Mouse (Mus musculus) cerebellum, postnatal 36 days (tissue): ENCODE results near the gene Gpc3.
A peak's percentile ranks its signal among the peaks of the same experiment; 100 is the strongest.
"Not testable (repeated sequence)": the region's sequence is repeated elsewhere in the genome, so short reads cannot be mapped to it uniquely, and the experiment has no call there.

Experiments
- DNase-seq, 2 experiments: peaks; one replicate each; pipeline ENCODE4 v3.0.0; 2021 to 2022; ENCODE audit warnings: mixed read lengths in 2 of 2

Gene Gpc3

DNA sequence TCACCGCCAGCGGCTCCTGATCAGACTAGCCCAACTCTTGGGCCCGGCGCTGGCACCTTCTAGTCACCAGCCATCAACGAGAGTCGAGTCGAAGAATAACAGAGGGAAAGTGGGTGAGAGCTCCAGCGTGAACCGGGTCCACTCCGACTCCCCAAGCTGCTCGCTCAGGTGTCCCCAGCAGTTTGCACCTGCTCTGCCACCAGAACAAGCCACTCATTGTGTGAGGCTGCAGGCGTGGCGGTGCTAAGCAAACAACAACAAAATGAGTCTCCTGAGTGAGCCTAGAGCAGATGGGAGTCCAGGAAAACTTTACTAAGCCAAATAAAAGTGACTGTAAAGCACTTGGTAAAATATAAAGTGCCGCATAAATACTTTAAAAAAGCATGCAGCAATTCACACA, 239.5 kb downstream of the Gpc3 start:
- DNase-seq = no peak

DNA sequence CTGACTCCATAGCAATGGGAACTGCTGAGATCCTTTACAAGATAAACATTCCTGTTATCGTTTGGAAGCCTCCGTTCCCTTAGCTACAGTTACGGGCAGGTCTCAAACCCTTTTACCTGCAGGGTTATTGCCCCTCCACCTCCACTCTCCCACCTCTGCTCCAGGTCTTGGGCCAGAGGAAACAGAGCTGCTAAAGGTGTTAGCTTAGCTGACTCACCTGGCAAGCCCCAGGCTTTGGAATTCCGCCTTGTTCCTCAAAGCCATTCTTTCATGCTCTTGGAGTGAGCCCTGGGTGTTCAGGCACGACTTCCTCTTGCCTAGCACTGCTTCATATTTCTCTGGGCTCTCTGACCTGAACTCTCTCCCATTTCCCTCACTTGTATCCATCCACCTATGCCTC, 241.3 kb downstream of the Gpc3 start:
- no peak for DNase-seq

DNA sequence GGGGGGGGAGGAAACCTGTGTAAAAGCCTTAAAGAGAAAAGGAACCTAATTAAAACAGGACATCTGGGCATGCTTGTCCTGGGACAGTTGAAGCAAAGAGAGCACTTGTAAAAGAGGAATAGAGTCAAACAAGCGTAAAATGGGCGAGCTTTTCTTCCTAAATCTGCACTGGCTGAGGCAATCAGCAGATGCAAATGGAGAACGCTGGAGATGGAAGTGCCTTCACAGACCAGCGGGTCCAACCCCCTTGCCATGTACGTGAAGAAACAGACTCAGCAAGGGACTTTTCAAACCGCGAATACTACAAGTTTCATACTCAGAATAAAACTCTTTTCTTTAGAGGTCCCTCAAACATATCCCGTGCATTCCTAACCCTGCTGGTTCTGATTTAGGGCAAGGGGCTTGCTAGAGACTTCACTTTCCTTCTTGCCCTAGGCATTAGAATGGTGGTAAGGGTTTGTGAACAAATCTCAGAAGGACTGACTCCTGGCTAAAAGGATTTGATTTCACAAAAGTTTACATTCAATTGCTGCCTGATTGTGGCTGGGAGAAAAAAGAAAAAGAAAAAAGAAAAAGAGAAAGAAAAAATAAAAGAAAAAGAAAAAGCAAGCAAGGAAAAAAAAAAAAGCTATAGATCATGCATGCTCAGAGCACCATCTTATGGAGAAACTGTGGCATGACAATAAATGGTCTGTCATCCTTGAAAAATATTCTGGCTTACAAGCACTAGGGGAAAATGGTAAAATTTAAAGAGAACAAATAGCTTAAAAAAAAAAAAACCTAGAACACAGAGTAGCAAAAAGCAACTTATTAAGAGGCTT, 243.6 kb downstream of the Gpc3 start:
- DNase-seq = no peak

DNA sequence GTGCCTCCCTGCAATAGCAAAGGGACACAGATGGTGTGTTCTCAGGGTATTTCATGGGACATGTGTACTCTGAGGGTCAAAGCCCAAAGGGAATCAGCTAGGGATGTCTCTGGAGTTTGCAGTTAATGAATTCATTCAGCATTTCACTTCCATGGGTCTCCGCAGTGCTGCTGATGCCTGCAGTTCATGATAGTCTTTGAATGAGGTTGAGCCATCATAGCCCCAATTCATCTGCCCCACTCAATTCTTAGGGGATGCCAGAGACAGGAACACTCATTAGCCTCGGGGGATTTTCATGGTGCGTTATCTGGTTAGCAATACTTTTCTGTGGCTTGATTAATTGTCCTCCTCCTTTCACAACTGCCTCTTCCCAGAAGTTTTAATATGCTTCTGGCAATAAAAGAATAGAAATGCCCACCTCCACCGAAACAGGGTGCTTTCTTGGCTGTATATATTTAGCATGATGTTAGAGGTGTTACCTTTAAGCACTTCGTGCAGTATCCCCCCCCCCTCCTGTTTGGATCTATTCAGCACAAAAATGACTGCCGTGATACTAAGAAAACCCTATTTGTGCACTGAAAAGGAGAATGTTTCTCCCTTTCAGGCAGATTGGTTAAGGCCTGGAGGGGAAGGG, 244.3 kb downstream of the Gpc3 start:
- DNase-seq = no peak

DNA sequence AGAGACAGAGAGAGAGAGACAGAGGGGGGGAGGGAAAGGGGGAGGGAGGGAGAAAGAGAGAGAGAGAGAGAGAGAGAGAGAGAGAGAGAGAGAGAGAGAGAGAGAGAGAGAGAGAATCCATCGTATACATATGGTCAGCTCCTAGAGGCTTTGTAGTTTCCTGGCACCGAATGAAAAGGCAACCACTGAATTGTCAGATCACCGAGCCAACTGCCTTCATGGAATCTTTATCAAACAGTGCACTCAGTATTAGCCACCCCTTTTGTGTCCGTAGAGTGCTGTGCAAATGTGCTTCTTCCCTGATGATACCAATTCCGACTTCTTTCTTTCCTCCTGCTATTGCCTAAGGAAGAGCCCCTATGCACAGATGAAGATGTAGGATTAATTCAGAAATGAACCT, 246.9 kb downstream of the Gpc3 start:
- no peak for DNase-seq

DNA sequence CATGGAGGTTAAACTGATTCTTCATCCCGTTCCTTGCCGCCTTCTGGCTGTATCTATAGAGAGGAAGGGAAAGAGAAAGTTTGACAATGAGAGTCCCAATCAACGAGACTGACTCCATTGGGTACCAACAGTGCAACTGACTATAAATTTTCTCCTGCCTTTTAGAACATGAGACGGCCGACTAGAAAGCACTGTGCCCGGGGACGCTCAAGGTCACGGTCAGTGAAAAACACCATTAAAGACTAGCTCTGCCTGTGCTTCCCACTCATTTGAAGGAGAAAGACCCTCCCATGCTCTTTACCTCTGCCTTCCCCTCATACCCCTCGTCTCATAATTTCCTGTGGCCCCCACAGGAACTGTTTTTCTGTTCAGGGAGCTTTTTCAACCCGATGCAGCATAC, 248.0 kb downstream of the Gpc3 start:
- DNase-seq = no peak

DNA sequence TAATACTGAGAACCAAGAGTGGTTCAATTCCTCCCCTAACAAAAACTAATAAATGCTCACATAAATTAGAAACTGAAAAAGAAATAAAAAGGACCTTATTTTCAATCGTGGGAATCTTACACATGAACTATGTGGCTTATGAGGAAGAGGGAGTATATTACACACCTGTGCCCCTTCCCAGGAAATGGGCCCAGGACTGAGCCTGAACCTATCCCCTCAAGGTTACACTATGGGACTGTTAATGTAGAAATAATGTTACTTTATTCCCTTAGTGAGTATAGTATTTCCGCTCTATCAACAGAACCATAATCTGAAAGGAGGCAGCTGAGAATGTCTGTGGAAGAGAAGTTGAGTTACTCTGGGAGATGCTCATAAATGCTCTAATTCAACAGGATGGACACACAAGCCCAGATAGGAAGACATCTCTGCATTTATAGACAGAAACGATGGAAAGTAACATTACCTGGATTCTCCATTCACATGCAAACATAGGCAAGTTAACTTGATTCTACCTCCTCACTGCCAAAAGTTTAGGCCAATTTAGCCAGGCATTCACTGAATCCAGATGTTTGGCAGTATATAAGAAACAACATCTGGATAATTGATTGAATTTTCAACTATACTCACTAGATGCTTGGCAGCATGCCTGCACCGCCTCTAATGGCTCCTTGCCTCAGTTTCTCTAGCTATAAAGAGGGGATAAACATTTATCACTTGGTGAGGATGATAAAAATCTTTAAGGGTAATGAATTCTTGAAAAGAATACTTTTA, 251.3 kb downstream of the Gpc3 start:
- DNase-seq = no peak

DNA sequence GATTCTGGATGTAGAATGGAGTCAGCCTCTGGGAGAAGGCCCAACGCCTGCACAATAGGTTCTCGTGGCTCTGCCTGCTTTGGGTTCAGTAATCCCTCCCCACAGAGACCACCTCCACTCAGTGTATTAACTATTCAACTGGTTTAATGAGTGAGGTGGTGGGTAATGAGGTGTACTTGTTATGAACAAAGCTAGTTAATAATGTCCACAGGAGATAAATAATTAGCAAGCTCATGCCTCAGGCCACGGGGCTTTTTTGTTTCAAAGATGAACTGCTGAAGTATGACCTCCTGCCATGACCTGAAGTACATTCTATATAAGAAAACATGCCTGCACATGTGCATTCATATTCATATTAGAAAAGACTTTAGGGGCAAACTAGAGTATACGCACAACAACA, 260.8 kb downstream of the Gpc3 start:
- DNase-seq = no peak

DNA sequence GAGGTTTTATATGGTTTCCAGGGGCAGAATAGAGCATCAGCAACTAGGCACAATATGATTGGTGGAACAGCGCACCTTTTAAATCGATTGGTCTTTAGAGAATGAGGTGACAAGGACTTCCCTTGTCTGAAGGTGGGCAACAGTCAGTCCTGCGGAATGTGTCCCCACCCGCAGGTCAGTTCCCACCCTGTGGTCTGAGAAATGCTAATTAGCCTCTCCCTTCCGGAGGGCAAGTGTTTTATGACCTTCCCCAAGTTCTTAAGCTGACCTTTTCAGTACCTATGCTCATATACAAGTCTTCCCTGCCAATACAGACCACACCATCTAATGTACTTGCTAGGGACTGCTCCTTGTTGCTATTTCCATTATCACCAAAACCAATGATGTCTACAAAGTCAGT, 263.1 kb downstream of the Gpc3 start:
- not testable (repeated sequence) for DNase-seq

DNA sequence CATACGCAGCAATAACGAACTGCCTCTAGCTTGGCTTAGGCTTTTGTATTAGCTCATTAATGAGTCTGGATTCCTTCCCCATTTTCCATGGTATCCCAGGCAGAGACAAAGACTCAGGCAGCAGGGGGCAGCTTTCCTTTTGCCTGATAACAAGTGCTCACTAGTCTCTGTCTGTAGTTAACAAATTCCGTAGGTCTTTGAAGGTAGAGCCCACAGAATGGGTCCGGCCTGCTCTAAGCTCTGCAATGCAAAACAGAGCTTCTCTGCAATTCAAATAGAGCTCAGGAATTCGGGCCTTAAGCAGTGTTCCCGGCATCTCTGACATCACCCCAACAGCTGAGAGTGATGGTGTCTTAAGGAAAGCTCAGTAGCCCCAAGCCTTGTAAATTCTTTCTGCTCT, 265.0 kb downstream of the Gpc3 start:
- DNase-seq = no peak

DNA sequence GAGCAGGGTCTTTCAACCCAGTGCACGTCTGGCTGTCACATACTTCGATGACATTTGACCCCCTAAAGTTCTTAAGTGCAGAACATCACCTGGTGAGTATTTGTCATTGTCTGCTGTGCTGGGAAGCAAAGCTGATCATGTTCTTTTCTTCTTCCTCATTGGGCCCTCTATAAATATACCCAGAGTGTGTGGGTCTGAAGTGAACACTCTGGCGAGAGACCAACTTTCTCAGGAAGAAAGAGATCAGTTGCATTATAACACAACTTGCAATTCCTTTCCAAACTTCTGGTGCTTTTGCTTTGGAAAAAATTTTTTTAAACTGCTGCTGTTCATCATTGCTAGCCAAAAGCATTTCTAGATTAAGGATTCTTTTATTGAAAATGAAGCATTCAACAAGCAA, 269.7 kb downstream of the Gpc3 start:
- no peak for DNase-seq

DNA sequence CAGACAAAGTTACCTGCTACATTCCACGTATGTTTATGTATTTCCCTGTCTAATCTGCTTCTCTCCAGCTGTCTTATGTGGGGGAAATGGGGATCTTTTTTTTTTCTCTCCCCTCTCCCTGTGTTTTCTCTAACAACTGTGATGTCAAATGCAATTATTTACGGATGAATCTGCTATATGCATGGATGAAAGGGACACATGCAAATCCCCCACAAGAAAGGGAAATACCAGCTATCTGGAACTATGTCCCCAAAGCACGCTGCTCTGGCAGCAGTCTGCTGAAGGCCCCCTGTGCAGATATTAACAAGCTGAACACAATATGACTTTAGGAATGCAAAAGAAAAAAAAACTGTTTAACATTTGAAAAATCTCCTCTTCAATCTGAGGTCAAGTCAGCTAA, 273.5 kb downstream of the Gpc3 start:
- DNase-seq = no peak

DNA sequence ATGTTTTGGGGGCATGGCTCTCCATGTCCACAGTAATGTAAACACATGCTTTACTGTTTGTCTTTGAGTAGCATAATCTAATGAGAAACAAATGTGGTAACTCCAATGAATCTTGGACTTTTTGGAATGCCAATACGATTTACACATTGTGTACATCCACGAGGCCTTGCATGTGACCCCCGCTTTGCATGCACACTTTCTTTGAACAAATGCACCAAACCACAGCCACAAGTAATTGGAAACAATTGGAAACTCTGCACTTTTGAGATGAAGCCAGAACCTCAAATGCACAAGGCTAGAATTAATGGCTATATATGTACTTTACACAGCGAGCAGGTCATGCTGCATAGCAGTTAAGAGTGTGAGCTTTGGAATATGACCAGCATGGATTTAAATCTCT, 292.0 kb downstream of the Gpc3 start:
- DNase-seq = no peak

DNA sequence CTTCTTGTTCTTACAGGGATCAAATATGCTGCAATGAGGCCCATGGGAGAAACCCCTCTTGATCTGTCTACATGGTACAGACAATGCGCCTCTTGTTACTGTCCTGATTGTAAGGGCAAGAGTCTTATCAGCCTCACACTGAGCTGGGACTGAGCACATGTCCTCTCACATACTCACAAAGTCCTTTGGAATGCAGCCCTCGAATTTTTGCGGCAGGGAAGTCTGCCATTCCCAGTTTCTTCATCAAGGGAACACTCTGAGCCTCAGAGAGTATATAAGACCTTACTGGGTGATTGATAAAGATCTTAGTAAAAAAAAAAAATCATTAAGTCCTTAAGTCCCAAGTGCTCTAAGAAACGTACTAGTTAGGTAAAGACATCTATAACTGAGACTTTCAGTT, 293.1 kb downstream of the Gpc3 start:
- no peak for DNase-seq

DNA sequence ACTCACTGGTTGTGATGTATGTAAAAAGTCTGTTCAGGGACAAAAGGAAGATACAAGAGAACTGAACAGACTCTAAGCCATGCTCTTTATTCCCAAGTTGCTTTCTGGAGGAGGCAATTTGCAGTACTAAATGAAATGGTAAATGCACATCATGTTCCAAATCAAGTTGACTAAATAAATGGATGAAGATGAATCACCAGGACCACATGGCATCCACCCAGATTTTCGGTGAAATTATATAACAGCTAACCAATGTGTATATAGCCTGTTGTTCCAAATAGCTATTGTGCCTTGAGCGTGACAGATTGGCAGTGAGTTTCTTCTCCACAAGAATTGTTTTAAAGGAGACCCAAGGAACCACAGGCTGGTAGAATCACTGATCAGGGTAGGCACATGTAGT, 302.8 kb downstream of the Gpc3 start:
- no peak for DNase-seq

DNA sequence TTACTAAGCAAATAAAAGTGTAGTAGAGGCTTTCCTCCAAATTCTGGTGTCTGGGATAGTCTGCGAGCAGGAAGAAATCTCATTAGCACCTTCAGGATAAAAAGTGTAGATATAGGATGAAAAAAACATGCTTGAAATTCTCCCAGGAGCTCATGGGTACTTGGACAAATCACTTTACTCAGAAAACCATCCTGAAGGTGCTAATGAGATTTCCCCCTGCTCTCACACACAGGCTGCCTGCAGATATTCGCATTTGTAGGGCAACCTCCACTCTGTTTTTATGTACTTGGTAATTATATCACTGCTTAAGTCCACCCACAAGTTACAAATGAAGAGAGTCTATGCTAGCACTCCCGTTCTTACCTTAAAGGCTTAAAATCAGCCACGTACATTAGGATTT, 308.5 kb downstream of the Gpc3 start:
- DNase-seq = no peak

DNA sequence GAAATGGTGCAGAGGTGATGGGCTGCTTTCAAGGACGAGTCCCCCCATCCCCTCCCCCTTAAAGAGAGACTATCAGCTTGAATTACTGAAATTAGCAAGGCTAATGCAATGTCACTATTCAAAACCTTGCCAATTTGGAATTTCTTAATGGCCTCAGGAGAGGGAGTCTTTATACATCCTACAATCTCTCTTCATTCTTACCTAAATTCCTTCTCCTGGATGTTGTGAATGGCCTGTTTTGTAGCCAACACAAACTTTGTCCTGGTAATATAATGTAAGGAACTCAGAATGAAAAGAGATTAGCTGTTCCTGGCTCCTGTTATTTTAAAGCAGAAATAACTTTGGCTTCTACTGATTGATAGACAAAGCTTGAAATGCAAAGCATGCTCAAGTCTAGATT, 325.0 kb downstream of the Gpc3 start:
- no peak for DNase-seq

DNA sequence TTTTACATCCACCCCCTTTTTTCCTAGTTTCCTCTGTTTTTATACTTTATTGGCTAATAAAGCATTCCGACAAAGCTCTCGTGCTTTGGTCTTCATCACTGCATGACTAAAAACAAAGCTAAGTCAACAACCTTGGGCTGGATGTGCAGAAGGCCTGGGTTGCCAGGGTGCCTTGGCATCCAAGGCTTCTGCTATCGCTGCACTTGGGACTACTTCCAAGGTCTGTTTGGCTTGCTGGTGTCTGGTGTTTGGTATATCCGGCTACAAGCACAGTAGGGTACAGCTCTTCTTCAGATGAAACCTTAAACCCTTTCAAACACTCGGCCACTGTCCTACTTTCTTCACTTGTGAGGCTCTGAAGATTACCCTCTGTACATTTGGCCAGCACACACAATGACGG, 325.8 kb downstream of the Gpc3 start:
- peak in 1 of 2 experiments; percentile 2 for DNase-seq

DNA sequence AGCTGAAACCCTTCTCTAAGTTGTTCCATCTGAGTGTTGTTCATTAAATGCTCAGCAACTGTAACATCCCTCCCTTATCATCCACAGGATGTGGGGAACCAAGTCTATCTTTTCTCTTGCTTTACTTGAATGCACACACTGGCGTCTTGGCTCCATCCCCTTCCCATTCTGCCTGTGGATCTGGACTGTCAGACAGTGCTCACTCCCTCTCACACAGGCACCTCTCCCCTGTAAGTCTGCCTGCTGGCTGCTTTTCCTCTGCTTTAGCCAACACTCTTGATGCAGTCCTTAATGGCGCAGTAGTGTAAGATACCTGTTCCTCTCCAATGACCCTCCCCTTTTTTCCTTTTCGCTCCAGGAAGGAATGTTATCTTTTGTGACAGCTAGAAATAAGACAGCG, 331.7 kb downstream of the Gpc3 start:
- no peak for DNase-seq

DNA sequence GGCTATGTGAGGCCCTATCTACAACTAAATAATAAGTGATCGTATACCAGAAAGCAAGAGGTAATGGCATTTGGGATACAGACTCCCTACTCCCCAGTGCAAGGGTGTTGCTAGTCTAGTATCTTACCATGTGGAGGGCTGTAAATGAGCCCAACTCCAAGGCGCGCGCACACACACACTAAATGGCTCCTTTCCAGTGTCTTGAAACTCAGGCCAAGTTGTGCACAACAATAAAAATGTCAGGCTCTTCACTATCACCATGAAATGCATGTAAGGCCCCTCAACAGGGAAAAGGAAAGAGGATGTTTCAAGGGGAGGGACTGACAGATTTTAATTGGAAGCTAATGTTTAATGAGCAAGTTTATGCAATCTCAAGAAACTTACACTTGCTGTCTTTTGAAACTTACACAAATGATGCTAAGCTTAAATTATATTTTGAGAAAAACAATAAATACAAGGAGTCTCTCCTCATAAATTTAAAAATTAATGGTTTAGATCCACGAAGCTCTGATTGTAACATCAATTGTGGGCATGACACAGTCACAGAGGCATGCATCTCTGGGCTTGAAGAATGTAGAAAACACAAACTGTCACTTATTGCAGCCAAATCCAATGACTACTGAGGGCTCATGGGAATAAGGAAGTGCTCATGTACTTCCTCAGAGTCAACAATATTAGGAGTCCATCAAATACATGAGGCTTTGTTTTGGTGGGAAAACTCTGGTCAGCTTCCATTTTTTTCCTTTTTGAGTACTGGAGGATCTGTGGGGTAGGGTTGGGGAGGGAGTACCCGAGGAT, 332.4 kb downstream of the Gpc3 start:
- no peak for DNase-seq

DNA sequence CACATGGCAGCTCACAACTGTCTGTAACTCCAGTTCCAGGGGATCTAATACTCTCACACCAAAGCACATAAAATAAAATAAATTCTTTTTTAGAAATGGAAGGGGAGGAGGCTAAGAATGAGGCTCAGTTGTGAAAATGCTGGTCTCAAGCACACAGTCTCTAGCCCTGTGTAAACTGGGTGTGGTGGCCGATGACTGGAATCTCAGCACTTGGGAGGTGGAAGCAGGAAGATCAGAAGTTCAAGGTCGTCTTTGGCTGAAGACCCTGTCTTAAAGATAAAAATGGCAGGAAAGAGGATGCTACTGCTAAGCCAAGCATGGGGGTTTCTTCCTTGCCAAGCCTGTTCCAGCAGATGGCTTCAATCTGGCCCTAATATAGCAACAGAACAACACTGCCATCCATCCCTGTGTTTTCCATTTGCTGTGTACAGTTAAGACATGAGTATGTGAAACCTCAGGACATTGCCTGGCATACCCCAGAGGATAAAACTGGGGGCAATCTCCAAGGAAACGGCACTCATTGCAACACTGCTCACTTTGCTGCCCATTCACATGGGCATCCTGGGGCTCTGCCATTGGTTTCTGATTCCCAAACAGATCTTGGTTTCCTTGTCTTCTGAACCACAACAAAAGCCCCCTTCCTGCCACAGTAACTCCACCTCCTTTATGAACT, 334.9 kb downstream of the Gpc3 start:
- DNase-seq = no peak

DNA sequence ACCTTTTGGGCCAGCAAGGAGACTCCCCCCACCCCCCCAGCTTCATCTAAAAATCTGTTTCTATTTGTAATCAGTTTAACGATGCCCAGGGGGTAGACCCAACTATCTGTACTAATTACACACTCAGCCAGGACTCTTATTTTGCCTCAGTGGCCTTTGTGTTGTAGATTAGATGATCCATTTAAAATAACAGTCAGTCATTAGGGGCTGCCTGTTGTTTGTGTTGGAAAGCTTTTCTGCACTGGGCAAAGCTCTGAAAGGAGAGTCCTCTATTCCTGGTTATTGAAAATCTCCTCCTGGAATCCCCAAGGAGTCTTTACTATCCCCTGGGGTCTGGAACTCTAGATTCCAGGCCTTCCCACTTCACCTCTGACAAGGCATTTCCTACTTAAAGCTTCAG, 336.2 kb downstream of the Gpc3 start:
- no peak for DNase-seq

DNA sequence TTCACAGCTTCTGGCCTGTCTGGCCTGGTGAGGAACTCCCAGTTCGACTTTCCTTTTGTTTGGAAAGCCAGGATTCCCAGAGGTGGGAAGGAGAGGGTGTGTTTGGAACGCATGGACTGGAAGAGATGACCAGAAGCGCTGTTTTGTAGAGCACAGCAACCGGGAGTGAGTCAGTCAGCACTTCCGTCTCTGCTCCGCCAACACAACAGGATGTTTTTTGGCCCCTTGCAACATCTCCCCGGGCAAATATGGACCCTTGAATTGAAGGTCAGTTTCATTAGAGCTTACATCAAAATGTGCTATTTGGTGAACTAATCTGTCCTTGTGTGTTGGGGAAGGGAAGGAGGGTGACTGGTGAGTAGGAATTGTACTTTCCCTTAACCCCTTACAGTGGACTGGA, 340.7 kb downstream of the Gpc3 start:
- no peak for DNase-seq
